Mouse (Mus musculus) neural tube, embryonic 15.5 days (tissue): Measurements from ENCODE around the gene Mgme1. TPM values are rescaled to one million over a fixed set of nuclear protein-coding genes. Genes with fewer than 3 reads are reported as not detected.
A peak's percentile ranks its signal among the peaks of the same experiment; 100 is the strongest.

Source experiments
- ATAC-seq: fragments of 200-750 bp; cut with Nextera tagmentation; 2 replicates; pipeline ENCODE4 v1.8.0; 2017; ENCODE audit warnings: mild to moderate bottlenecking, moderate TSS enrichment, moderate library complexity; ENCODE audit not compliant: low FRiP score
- H3K27ac ChIP-seq: fragments of 300-500 bp; sonication (generic); replicated peaks from 2 replicates; pipeline ENCODE4 v1.5.1; 2015; ENCODE audit warnings: mild to moderate bottlenecking, inconsistent platforms
- H3K27me3 ChIP-seq: fragments of 300-500 bp; sonication (generic); replicated peaks from 2 replicates; pipeline ENCODE4 v1.6.1; 2015; ENCODE audit warnings: inconsistent platforms
- H3K36me3 ChIP-seq: fragments of 300-500 bp; sonication (generic); 2 replicates; pipeline ENCODE4 v1.6.1; 2015; ENCODE audit warnings: inconsistent platforms
- H3K4me1 ChIP-seq: fragments of 300-500 bp; sonication (generic); 2 replicates; pipeline ENCODE4 v1.6.1; 2015; ENCODE audit warnings: inconsistent platforms
- H3K4me2 ChIP-seq: fragments of 300-500 bp; sonication (generic); 2 replicates; pipeline ENCODE4 v1.6.1; 2015; ENCODE audit warnings: inconsistent platforms, mild to moderate bottlenecking, moderate library complexity
- H3K4me3 ChIP-seq: fragments of 300-500 bp; sonication (generic); replicated peaks from 2 replicates; pipeline ENCODE4 v1.5.1; 2015; ENCODE audit warnings: mild to moderate bottlenecking, inconsistent platforms
- H3K9ac ChIP-seq: fragments of 300-500 bp; sonication (generic); replicated peaks from 2 replicates; pipeline ENCODE4 v1.6.1; 2015; ENCODE audit warnings: mild to moderate bottlenecking, inconsistent platforms
- H3K9me3 ChIP-seq: fragments of 300-500 bp; sonication (generic); replicated peaks from 2 replicates; pipeline ENCODE4 v1.6.1; 2016; ENCODE audit warnings: inconsistent platforms
- WGBS: fragments of 180-500 bp; shearing (Covaris S2); methylation state at CpG from one replicate; pipeline ENCODE4 v1.1.7; 2015; ENCODE audit warnings: mixed read lengths; 5-methylcytosine and 5-hydroxymethylcytosine counted together
- polyA plus RNA-seq: library from polyadenylated mRNA; unstranded; fragments of >200 nt; fragmentation: Nextera tagmentation; extraction: Ambion mirVana; gene quantifications from 2 replicates; pipeline ENCODE4 v1.2.1, GENCODE M21; 2015

Gene Mgme1
- 13.3 and 15.5 TPM in 2 replicates for polyA plus RNA-seq

GRCm38 (mm10) chr2:144270507-144271420, at the start of gene Mgme1, which contains the start of gene Snx5:
TSS of gene Mgme1 (plus strand) at chr2:144270663.
TSS of gene Snx5 (minus strand) at chr2:144270906.
- no peaks in the 10 kb centered on the region for H3K9me3 ChIP-seq
- WGBS, result 1% methylated on average over 84 of the region's 93 CpGs
- no peaks in the 10 kb centered on the region for H3K36me3 ChIP-seq
- ATAC-seq, result peak; percentile 99
- H3K27me3 ChIP-seq, result no peaks in the 10 kb centered on the region
- H3K4me3 ChIP-seq, result peak within 1 kb of the TSS; percentile 63
- peak within 1 kb of the TSS; percentile 83 for H3K4me2 ChIP-seq
- peaks cover 33% of the 10 kb centered on the region for H3K4me1 ChIP-seq
- peak within 1 kb of the TSS; percentile 96 for H3K27ac ChIP-seq
- H3K9ac ChIP-seq, result peak within 1 kb of the TSS; percentile 90

GRCm38 (mm10) chr2:144224351-144224750, 46.1 kb upstream of the Mgme1 start:
- WGBS, result 69% methylated on average over 12 of the region's 12 CpGs
- Histone ChIP-seq H3K4me2 (no peak overlapping the region), H3K27me3 (no peaks in the 10 kb centered on the region), H3K27ac (no peak overlapping the region), H3K9me3 (no peaks in the 10 kb centered on the region), H3K36me3 (no peaks in the 10 kb centered on the region), H3K4me1 (no peaks in the 10 kb centered on the region), H3K9ac (no peak overlapping the region), H3K4me3 (no peak overlapping the region)
- no peak for ATAC-seq

- 84% methylated on average over 12 of the region's 12 CpGs for WGBS
- H3K36me3 ChIP-seq, result no peaks in the 10 kb centered on the region
- no peak overlapping the region for H3K27ac ChIP-seq
- H3K9ac ChIP-seq, result no peak overlapping the region
- H3K27me3 ChIP-seq, result no peaks in the 10 kb centered on the region
- no peak overlapping the region for H3K4me3 ChIP-seq
- no peak for ATAC-seq
- H3K9me3 ChIP-seq, result no peaks in the 10 kb centered on the region
- H3K4me1 ChIP-seq, result no peaks in the 10 kb centered on the region
- H3K4me2 ChIP-seq, result no peak overlapping the region
Measured at GRCm38 (mm10) chr2:144226906-144227586, 43.4 kb upstream of the Mgme1 start.

- Histone ChIP-seq H3K36me3 (no peaks in the 10 kb centered on the region), H3K27ac (no peak overlapping the region), H3K4me1 (no peaks in the 10 kb centered on the region), H3K9me3 (no peaks in the 10 kb centered on the region), H3K27me3 (no peaks in the 10 kb centered on the region), H3K4me2 (no peak overlapping the region), H3K4me3 (no peak overlapping the region), H3K9ac (no peak overlapping the region)
- WGBS, result 85% methylated on average over 12 of the region's 12 CpGs
- ATAC-seq, result no peak
Measured at GRCm38 (mm10) chr2:144228521-144229346, 41.7 kb upstream of the Mgme1 start.

GRCm38 (mm10) chr2:144229647-144230046, 40.8 kb upstream of the Mgme1 start:
- Histone ChIP-seq H3K27me3 (no peaks in the 10 kb centered on the region), H3K4me2 (no peak overlapping the region), H3K27ac (no peak overlapping the region), H3K4me3 (no peak overlapping the region), H3K9ac (no peak overlapping the region), H3K4me1 (no peaks in the 10 kb centered on the region), H3K36me3 (no peaks in the 10 kb centered on the region), H3K9me3 (no peaks in the 10 kb centered on the region)
- ATAC-seq, result no peak
- WGBS, result 90% methylated on average over 14 of the region's 14 CpGs

- H3K9me3 ChIP-seq, result no peaks in the 10 kb centered on the region
- no peak overlapping the region for H3K4me3 ChIP-seq
- H3K4me1 ChIP-seq, result no peaks in the 10 kb centered on the region
- no peak overlapping the region for H3K4me2 ChIP-seq
- H3K9ac ChIP-seq, result no peak overlapping the region
- 72% methylated on average over 7 of the region's 7 CpGs for WGBS
- H3K36me3 ChIP-seq, result no peaks in the 10 kb centered on the region
- H3K27ac ChIP-seq, result no peak overlapping the region
- H3K27me3 ChIP-seq, result no peaks in the 10 kb centered on the region
- no peak for ATAC-seq
Measured at GRCm38 (mm10) chr2:144230498-144230897, 40.0 kb upstream of the Mgme1 start.

GRCm38 (mm10) chr2:144231115-144231514, 39.3 kb upstream of the Mgme1 start:
- no peak for ATAC-seq
- Histone ChIP-seq H3K4me1 (no peaks in the 10 kb centered on the region), H3K4me2 (no peak overlapping the region), H3K27me3 (no peaks in the 10 kb centered on the region), H3K9ac (no peak overlapping the region), H3K36me3 (no peaks in the 10 kb centered on the region), H3K4me3 (no peak overlapping the region), H3K27ac (no peak overlapping the region), H3K9me3 (no peaks in the 10 kb centered on the region)
- 78% methylated on average over 5 of the region's 5 CpGs for WGBS

- H3K4me1 ChIP-seq, result peaks cover 3% of the 10 kb centered on the region; the same call in 1 of the 2 replicates
- no peaks in the 10 kb centered on the region for H3K9me3 ChIP-seq
- H3K4me2 ChIP-seq, result no peak overlapping the region
- no peak for ATAC-seq
- no peak overlapping the region for H3K4me3 ChIP-seq
- WGBS, result 59% methylated on average over 3 of the region's 3 CpGs
- no peaks in the 10 kb centered on the region for H3K27me3 ChIP-seq
- H3K9ac ChIP-seq, result no peak overlapping the region
- H3K27ac ChIP-seq, result no peak overlapping the region
- H3K36me3 ChIP-seq, result no peaks in the 10 kb centered on the region
Measured at GRCm38 (mm10) chr2:144233534-144233933, 36.9 kb upstream of the Mgme1 start.

GRCm38 (mm10) chr2:144235776-144236175, 34.7 kb upstream of the Mgme1 start:
- no peak for ATAC-seq
- H3K4me3 ChIP-seq, result no peak overlapping the region
- H3K4me2 ChIP-seq, result no peak overlapping the region
- H3K36me3 ChIP-seq, result no peaks in the 10 kb centered on the region
- peaks cover 3% of the 10 kb centered on the region; the same call in 1 of the 2 replicates for H3K4me1 ChIP-seq
- no peaks in the 10 kb centered on the region for H3K27me3 ChIP-seq
- H3K27ac ChIP-seq, result no peak overlapping the region
- H3K9ac ChIP-seq, result no peak overlapping the region
- WGBS, result 75% methylated on average over 3 of the region's 3 CpGs
- H3K9me3 ChIP-seq, result no peaks in the 10 kb centered on the region

GRCm38 (mm10) chr2:144236791-144237584, 33.5 kb upstream of the Mgme1 start:
- H3K27ac ChIP-seq, result no peak overlapping the region
- no peaks in the 10 kb centered on the region for H3K27me3 ChIP-seq
- H3K9ac ChIP-seq, result no peak overlapping the region
- no peak overlapping the region for H3K4me2 ChIP-seq
- no peaks in the 10 kb centered on the region for H3K36me3 ChIP-seq
- ATAC-seq, result no peak
- peaks cover 3% of the 10 kb centered on the region; the same call in 1 of the 2 replicates for H3K4me1 ChIP-seq
- WGBS, result 66% methylated on average over 9 of the region's 9 CpGs
- H3K4me3 ChIP-seq, result no peak overlapping the region
- H3K9me3 ChIP-seq, result no peaks in the 10 kb centered on the region

GRCm38 (mm10) chr2:144238341-144238740, 32.1 kb upstream of the Mgme1 start:
- Histone ChIP-seq H3K4me1 (peaks cover 3% of the 10 kb centered on the region; the same call in 1 of the 2 replicates), H3K4me2 (no peak overlapping the region), H3K27ac (no peak overlapping the region), H3K9me3 (no peaks in the 10 kb centered on the region), H3K36me3 (no peaks in the 10 kb centered on the region), H3K9ac (no peak overlapping the region), H3K4me3 (no peak overlapping the region), H3K27me3 (no peaks in the 10 kb centered on the region)
- WGBS, result 79% methylated on average over 6 of the region's 6 CpGs
- no peak for ATAC-seq
